Mouse (Mus musculus) thymus, adult 2 months (tissue): Measurements from ENCODE around the gene Mb.

Source experiments
- CTCF ChIP-seq: fragments of 200-500 bp; IDR thresholded peaks from 2 replicates; pipeline ENCODE4 v1.5.1; 2012; ENCODE audit warnings: mild to moderate bottlenecking, control low read depth, low read length, moderate library complexity, borderline replicate concordance; ENCODE audit not compliant: control insufficient read depth, poor library complexity, insufficient read depth; ENCODE audit errors: extremely low read depth
- POLR2A ChIP-seq: fragments of 200-500 bp; IDR thresholded peaks from 2 replicates; pipeline ENCODE4 v1.6.1; 2012; ENCODE audit warnings: mild to moderate bottlenecking, low read length, control low read depth, moderate library complexity; ENCODE audit not compliant: control insufficient read depth, poor library complexity, insufficient read depth; ENCODE audit errors: extremely low read depth

DNA sequence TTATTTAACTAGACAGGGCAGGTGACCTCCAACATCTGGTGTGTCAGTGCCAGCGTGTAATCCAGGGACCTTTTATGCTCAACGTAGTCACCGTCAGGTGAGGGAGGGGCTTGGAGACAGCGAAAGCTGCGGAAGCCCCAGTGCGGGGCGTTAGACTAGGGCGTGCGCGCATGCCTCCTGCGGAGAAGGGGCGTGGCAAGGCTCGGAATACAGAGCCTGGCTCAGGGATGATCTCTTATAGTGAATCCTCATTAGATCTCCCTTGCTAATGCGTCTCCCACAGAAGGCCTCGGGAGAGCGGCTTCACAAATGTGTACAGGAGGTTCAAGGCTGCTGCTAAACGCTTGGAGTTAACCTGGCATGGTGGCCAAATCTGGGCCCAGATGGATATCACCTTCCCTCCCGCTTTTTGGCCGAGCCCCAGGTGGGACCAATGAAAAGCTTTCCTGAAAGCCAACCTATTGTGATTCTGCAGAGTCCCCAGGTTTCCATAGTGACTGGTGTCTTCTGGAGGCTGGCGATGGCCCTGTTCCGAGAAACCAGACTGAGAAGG lies 62.9 kb downstream of the Mb start:
- TF ChIP-seq POLR2A, result no peak
- TF ChIP-seq CTCF, result no peak
